Mouse (Mus musculus) thymus, postnatal 25 days (tissue): Measurements from ENCODE around the gene Uba5.

Experiments used
- DNase-seq: peaks from one replicate; pipeline ENCODE4 v3.0.0; 2022

The Uba5 gene

GRCm38 (mm10) chr9:104062430-104063243 lies at the start of gene Uba5:
Uba5 (minus strand) TSS chr9:104063134.
- DNase-seq, result peak; percentile 4

- DNase-seq, result no peak
Measured at GRCm38 (mm10) chr9:104109151-104109550, 46.2 kb upstream of the Uba5 start.

- no peak for DNase-seq
Measured at GRCm38 (mm10) chr9:104108571-104109143, 45.7 kb upstream of the Uba5 start.

- no peak for DNase-seq
Measured at GRCm38 (mm10) chr9:104107482-104107881, 44.5 kb upstream of the Uba5 start.

GRCm38 (mm10) chr9:104106930-104107329 lies 44.0 kb upstream of the Uba5 start:
- no peak for DNase-seq

GRCm38 (mm10) chr9:104104986-104105385 lies 42.1 kb upstream of the Uba5 start:
- DNase-seq, result no peak

GRCm38 (mm10) chr9:104102901-104103300 lies 40.0 kb upstream of the Uba5 start:
- DNase-seq, result no peak

GRCm38 (mm10) chr9:104102301-104102700 lies 39.4 kb upstream of the Uba5 start:
- no peak for DNase-seq

- no peak for DNase-seq
Measured at GRCm38 (mm10) chr9:104101458-104101857, 38.5 kb upstream of the Uba5 start.

GRCm38 (mm10) chr9:104100822-104101221 lies 37.9 kb upstream of the Uba5 start:
- DNase-seq, result no peak

- peak; percentile 2 for DNase-seq
Measured at GRCm38 (mm10) chr9:104099060-104099459, 36.1 kb upstream of the Uba5 start.

- DNase-seq, result no peak
Measured at GRCm38 (mm10) chr9:104098256-104098655, 35.3 kb upstream of the Uba5 start.

- no peak for DNase-seq
Measured at GRCm38 (mm10) chr9:104092945-104093344, 30.0 kb upstream of the Uba5 start.

GRCm38 (mm10) chr9:104088555-104088954 lies 25.6 kb upstream of the Uba5 start:
- DNase-seq, result no peak

- DNase-seq, result no peak
Measured at GRCm38 (mm10) chr9:104085730-104086429, 22.9 kb upstream of the Uba5 start.

GRCm38 (mm10) chr9:104080038-104080437 lies 17.1 kb upstream of the Uba5 start:
- DNase-seq, result no peak

GRCm38 (mm10) chr9:104079379-104079778 lies 16.4 kb upstream of the Uba5 start:
- DNase-seq, result peak; percentile 55

- no peak for DNase-seq
Measured at GRCm38 (mm10) chr9:104078780-104079179, 15.8 kb upstream of the Uba5 start.

GRCm38 (mm10) chr9:104075808-104076207 lies 12.9 kb upstream of the Uba5 start:
- no peak for DNase-seq

GRCm38 (mm10) chr9:104070863-104071604 lies 8.1 kb upstream of the Uba5 start:
- no peak for DNase-seq

- no peak for DNase-seq
Measured at GRCm38 (mm10) chr9:104070241-104070640, 7.3 kb upstream of the Uba5 start.

- DNase-seq, result no peak
Measured at GRCm38 (mm10) chr9:104064571-104064970, 1.6 kb upstream of the Uba5 start.
